Mouse (Mus musculus): ENCODE measurements around the gene Duxbl1. TPM values are rescaled to one million over a fixed set of nuclear protein-coding genes. Genes with fewer than 3 reads are reported as not detected.
"Not testable (repeated sequence)": the region's sequence is repeated elsewhere in the genome, so short reads cannot be mapped to it uniquely, and the experiment has no call there.

The Duxbl1 gene
- polyA plus RNA-seq, 1 experiment from 2014 or later, result 2.3 TPM

DNA sequence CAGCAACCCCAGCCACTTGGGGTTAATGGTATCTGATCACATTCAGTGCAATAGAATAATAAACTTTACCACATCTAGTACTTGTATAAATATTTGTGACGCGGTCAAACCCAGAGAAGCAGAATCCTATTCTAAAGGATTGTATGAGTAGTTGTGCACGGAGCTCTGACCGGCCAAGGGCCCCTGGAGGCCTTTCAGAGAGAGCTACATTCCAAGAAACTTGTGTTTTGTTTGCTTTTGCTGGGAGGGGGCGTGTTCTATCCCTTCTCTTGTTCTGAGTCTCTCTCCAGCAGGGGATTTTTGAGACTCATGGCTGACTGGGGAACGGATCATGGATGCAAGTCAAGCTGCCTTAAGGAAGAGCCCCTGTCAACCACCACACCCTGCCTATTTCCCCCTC, 57.1 kb downstream of the Duxbl1 start:
- H3K27ac ChIP-seq; H3K36me3 ChIP-seq; ATAC-seq (ENCODE audit: borderline replicate concordance, extremely low read depth, low FRiP score, low TSS enrichment); H3K4me1 ChIP-seq; H3K9ac ChIP-seq; H3K27me3 ChIP-seq; H3K4me2 ChIP-seq; H3K4me3 ChIP-seq; H3K9me3 ChIP-seq: not testable (repeated sequence)
- no CpG with 5 or more reads among the region's 6 CpGs for WGBS

Other genes starting within 250 kb of the Duxbl1 start
- gene Zcchc24, start 209.5 kb upstream of the Duxbl1 start, polyA plus RNA-seq (2015; fragmentation: Nextera tagmentation; extraction: Ambion mirVana), result 21.4 and 22.4 TPM in 2 replicates
- gene Anxa11, start 136.4 kb upstream of the Duxbl1 start, polyA plus RNA-seq (2015; fragmentation: Nextera tagmentation; extraction: Ambion mirVana), result 23.3 and 26.1 TPM in 2 replicates
- 2.5 and 2.7 TPM in 2 replicates for gene Plac9a, start 75.5 kb upstream of the Duxbl1 start, polyA plus RNA-seq (2015; fragmentation: Nextera tagmentation; extraction: Ambion mirVana)
- gene Tmem254a, start 50.9 kb upstream of the Duxbl1 start, polyA plus RNA-seq (2015; fragmentation: Nextera tagmentation; extraction: Ambion mirVana), result 3.0 and 3.6 TPM in 2 replicates
- not detected in 2 replicates for gene Cphx1, start 40.3 kb upstream of the Duxbl1 start, polyA plus RNA-seq (2015; fragmentation: Nextera tagmentation; extraction: Ambion mirVana)
- gene Gm9780, start 64.1 kb downstream of the Duxbl1 start, polyA plus RNA-seq (2015; fragmentation: Nextera tagmentation; extraction: Ambion mirVana), result 60.0 and 62.6 TPM in 2 replicates
- gene Tmem254c, start 88.8 kb downstream of the Duxbl1 start, polyA plus RNA-seq (2015; fragmentation: Nextera tagmentation; extraction: Ambion mirVana), result 39.1 and 42.6 TPM in 2 replicates
- not detected in 2 replicates for gene Cphx2, start 102.9 kb downstream of the Duxbl1 start, polyA plus RNA-seq (2015; fragmentation: Nextera tagmentation; extraction: Ambion mirVana)
- gene Cphx3, start 103.7 kb downstream of the Duxbl1 start, polyA plus RNA-seq (2015; fragmentation: Nextera tagmentation; extraction: Ambion mirVana), result not detected in 2 replicates
- gene Duxbl2, start 139.8 kb downstream of the Duxbl1 start, polyA plus RNA-seq (2015; fragmentation: Nextera tagmentation; extraction: Ambion mirVana), result 0.34 and 0.52 TPM in 2 replicates
- 64.6 and 69.3 TPM in 2 replicates for gene Plac9b, start 203.9 kb downstream of the Duxbl1 start, polyA plus RNA-seq (2015; fragmentation: Nextera tagmentation; extraction: Ambion mirVana)
- gene Tmem254b, start 228.5 kb downstream of the Duxbl1 start, polyA plus RNA-seq (2015; fragmentation: Nextera tagmentation; extraction: Ambion mirVana), result 34.7 and 38.1 TPM in 2 replicates

Measured in lung, embryonic 15.5 days (tissue).